Mouse (Mus musculus) lung, adult 18-20 months (tissue): ENCODE measurements around the gene Col24a1.

Experiments
- DNase-seq, 2 experiments: peaks; one replicate each; pipeline ENCODE4 v3.0.0; 2022; ENCODE audit warnings: mixed read lengths in 2 of 2

The Col24a1 gene

DNA sequence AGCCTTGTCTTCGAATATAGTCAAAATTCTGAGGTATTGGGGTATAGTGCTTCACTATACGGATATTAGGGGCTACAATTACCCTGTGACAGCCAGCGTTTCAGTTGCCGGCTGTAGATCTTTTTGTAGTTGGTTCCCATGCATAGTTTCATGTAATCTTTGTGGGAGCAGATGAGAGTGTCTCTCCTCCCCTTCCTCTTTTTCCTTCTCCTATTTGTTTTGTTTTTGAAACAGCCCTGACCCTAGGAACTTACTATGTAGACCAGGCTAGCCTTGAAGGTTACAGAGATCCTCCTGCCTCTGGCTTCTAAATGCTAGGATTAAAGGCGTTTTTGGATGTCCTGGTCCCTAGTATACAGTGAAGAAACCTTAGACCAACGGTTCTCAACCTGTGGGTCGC, 283.1 kb downstream of the Col24a1 start:
- no peak for DNase-seq

DNA sequence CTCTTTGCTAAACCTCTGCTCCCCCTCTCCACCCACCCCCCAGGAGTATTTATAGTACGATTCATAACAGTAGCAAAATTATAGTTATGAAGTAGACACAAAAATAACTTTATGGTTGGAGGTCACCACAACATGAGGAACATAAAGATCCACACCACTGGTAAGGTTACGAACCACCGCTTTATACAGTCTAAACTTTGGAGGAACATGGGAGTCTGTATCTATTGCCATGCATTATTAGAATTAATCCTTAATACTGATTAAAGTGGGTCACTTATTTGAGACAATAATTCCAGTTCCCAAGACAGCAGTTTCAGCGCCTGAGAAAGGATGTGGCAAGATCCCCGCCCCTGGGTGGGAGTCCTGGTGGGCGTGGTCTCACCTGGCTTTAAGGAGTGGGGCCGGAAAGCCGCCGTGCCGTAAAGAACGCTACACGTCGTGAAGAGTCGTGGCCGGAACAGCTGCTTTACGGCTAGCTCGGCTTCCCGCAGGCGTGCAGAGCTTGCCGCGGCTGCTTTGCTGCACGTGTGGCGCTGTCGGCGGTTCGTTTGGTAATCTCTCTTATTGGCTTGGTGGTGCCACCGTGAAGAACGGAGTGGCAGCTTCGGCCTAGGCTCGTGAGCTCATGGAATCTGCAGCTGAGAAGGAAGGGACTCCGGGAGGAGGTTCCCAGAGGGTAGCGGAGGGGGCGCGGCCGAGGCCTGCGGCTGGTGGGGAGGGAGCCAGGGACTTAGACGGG, 283.6 kb downstream of the Col24a1 start, which contains the start of gene Znhit6:
TSS of gene Znhit6 (plus strand) at position 463 of the 739 bp plus-strand sequence.
- DNase-seq, result peak; percentile 92 to 95

DNA sequence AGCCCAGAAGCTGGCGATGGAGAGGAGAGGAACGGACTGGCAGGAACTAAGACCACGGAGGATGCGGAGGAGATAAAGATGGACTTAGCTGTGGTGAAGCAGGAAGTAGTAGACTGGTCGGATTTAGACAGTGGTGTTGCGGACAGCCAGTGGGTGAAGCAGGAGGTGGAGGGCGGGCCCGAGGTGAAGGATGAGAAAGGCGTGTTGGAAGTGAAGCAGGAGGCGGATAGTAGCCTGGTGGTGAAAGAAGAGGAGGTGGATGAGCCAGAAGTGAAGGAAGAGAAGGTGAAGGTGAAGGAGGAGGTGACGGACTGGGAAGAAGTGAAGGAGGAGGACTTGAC, 284.2 kb downstream of the Col24a1 start:
- DNase-seq, result no peak

DNA sequence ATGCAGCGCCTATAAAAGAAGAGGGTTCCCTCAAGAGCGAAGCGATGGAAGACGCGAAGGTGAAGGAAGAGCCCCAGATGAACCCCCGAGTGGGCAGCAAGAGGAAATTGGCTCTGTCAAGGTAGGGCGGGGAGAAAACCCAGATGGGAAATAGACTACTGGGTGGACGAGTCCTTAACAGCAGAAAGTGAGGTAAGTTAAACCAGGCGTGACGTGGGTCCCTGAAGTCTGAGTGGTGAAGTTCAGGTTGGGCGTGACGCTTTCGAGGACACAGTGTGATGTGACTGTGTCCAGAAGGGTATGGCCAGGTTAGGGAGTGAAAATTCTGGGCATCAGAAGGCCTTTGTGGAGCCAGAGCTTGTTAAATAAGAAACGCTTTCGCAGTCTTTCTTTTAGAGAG, 284.6 kb downstream of the Col24a1 start:
- no peak for DNase-seq

DNA sequence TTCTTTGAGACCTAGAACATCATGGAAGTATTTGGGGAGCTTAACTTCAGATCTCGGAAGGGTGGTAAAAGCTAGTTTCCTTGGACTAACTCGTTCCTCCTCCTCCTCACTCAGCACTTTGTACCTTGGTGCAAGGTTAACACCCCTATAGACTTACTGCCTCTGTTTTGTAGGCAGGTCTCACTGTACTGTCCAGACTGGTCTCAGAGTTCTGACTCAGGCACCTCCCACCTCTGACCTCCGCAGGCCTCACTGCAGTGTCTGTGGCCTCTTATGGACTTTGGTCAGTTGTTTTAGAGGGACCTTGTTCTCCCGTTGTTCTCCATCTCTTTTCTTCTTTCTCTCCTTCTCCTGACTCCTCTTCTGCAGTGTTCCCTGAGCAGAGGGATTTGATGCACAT, 290.8 kb downstream of the Col24a1 start:
- no peak for DNase-seq

DNA sequence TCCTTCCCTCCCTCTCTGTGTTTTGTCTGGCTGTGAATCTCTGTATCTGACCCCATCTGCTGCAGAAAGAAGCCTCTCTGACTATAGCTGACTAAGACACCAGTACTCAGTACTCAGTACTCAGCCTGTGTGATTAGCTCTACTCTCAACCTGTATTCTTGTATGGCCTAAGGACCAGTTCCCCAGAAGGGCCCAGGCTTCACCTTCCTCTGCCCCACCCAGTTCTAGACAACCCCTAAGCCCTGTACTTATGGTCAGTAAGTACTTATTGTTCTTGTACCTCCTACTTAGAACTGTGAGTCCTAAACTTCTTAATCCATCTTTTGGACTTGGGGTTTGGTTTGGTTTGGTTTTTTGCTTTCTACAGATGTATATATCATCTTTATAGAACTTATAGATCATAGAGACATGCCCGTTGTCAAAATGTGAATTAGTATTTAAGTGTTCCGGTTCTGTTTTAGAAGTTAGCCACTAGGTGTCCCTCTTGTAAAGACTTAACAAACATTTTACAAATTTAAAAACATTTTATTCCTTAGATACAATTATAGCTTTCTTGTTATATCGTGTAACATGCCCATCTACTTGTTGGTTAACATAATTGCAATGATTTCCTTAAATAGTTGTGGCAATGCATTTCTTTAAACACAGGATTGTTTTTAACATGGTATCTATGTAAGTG, 291.4 kb downstream of the Col24a1 start:
- no peak for DNase-seq

DNA sequence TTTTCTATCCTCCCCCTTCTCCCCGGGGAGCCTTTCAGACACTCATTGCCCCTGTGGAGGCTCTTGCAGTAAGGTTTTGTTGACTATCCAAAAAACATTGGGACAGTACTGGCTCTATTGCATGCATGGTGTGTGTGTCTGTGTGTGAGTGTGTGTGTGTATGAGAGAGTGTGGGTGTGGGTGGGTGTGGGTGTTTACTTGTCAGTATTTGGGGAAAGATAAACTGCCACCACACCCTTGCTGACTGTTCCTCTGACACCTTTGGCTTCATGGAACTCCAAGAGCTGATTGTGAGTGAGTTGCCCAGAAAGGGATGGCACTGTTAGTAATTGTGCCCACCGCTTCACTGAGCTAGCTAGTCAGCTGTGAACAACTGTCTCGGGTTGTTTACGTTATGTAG, 298.3 kb downstream of the Col24a1 start:
- no peak for DNase-seq

DNA sequence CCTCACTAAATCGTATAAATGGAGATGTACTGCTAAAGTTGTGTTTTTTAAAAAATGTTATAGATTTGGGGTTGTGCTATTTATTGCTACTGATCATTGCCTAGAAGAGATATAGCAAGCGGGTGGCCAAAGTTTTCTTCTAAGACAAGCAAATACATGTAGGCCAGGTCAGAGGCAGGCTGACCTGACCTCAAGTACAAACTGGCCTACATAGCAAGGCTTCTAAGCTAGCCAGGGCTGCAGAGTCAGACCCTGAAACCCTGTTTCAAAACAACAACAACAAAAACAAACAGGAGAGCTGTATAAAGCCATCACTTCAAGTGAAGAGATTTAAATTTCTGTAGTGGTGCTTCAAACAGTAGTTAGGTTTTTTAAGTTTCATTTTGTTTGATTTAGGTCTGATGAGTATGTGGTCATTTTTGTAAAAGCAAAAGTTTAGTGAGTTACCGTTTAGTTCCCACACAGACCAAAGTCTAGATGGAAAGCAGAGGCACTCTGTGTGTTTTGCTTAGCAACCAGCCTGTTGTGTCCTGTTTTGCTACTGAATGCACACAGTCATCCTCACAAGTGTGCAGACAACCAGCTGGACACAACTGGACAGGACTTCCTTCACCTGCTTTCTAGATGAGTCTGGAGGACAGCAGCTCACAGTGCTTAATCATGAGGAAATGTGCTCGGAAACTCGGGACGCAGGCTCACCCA, 299.7 kb downstream of the Col24a1 start:
- no peak for DNase-seq

DNA sequence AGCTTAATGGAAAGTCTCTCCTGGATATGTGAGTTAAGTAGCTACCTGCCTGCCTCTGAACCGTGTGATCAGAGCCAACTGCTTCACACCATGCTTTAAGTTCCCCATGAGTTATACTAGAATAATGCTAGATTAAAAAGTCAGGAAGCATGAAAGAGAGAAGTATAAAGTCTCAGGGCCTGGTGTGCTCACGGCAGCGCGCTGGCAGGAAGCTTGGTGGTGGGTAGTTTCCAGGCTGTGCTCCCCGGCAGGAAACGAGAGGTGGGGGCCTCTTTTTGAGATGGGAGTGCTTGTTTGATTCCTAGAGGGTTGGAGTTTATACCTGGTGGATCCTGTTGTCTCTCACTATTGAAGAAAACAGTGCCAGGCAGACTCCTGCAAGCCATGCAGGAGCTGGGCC, 303.1 kb downstream of the Col24a1 start:
- no peak for DNase-seq

DNA sequence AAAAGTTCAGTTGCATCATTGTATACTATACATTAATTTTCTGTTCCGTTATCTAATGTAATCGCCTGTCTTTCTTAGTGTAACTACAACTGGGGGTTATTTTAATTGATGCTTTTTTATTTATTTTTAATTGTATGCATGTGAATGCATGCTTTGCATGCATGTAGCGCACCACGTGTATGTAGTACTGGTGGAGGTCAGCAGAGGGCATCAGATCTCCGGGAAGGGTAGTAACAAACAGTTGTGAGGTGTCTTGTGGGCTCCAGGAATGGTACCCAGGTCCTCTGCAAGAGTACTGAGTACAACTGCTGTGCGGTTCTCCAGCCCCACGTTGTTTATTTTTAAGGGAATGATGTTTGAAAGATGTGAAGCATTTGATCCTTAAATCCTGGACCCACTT, 306.8 kb downstream of the Col24a1 start:
- no peak for DNase-seq

DNA sequence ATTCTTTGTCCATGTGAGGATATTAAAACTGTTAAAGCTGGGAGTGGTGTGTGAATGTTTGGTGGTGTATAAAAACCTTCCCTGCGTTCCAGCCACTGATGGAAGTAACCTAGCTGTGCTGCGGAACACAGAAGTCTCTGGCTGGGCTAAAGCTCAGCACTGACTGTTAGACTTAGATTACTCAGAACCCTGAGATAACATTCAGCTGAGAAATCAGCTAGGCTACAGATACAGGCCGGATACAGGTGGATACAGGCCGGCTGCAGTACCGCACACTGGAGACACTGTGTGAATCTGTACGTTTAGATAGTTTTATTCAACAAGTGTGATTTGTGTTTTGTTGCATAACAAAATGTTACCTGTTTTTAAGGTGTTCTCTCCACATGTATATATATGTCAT, 308.5 kb downstream of the Col24a1 start:
- DNase-seq, result no peak

DNA sequence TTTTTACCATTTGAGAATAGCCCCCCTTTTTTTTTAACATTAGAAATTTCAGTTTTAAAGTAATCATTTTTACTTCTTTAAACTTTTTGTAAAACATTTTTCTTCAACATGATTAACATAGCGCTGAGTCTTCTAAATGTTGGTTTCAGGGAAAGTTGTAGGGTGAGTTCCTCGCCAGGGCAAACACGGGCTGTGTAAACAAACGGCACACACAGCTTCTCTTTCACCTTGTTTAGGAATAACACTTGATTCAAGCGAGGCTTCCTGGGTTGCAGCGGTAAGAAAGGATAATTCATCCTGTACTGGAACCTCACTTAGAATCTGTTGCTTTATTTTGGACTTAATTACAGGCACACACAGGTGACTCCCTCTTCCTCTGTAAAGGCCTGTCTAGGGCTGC, 309.1 kb downstream of the Col24a1 start:
- DNase-seq, result no peak
